Mouse (Mus musculus) liver, embryonic 11.5 days (tissue): Measurements from ENCODE around the gene Fam227b. TPM values are rescaled to one million over a fixed set of nuclear protein-coding genes. Genes with fewer than 3 reads are reported as not detected.

Experiments
- ATAC-seq: fragments of 200-750 bp; cut with Nextera tagmentation; replicated peaks from 2 replicates; pipeline ENCODE4 v1.8.0; 2017; ENCODE audit warnings: moderate number of reproducible peaks, mild to moderate bottlenecking, moderate TSS enrichment, moderate library complexity; ENCODE audit not compliant: low FRiP score
- DNase-seq: peaks from one replicate; pipeline ENCODE4 v3.0.0-alpha.2; 2017; ENCODE audit warnings: low spot score
- H3K27ac ChIP-seq: fragments of 300-500 bp; sonication (generic); 2 replicates; pipeline ENCODE4 v1.5.1; 2014; ENCODE audit warnings: mild to moderate bottlenecking, low read depth, low read length, control low read depth
- H3K27me3 ChIP-seq: fragments of 300-500 bp; sonication (generic); replicated peaks from 2 replicates; pipeline ENCODE4 v1.6.1; 2014; ENCODE audit warnings: low read length, mixed read lengths; ENCODE audit not compliant: control insufficient read depth, insufficient read depth
- H3K36me3 ChIP-seq: fragments of 300-500 bp; sonication (generic); 2 replicates; pipeline ENCODE4 v1.6.1; 2014; ENCODE audit warnings: mild to moderate bottlenecking, low read length, moderate library complexity, mixed read lengths; ENCODE audit not compliant: control insufficient read depth, insufficient read depth
- H3K4me1 ChIP-seq: fragments of 300-500 bp; sonication (generic); replicated peaks from 2 replicates; pipeline ENCODE4 v1.6.1; 2014; ENCODE audit warnings: low read length, mixed read lengths; ENCODE audit not compliant: control insufficient read depth, insufficient read depth
- H3K4me2 ChIP-seq: fragments of 300-500 bp; sonication (generic); 2 replicates; pipeline ENCODE4 v1.6.1; 2014; ENCODE audit warnings: mild to moderate bottlenecking, control low read depth, moderate library complexity
- H3K4me3 ChIP-seq: fragments of 300-500 bp; sonication (generic); 2 replicates; pipeline ENCODE4 v1.5.1; 2014; ENCODE audit warnings: low read depth, low read length, control low read depth
- H3K9ac ChIP-seq: fragments of 300-500 bp; sonication (generic); 2 replicates; pipeline ENCODE4 v1.6.1; 2014; ENCODE audit warnings: low read depth, low read length, control low read depth
- H3K9me3 ChIP-seq: fragments of 300-500 bp; sonication (generic); 2 replicates; pipeline ENCODE4 v1.6.1; 2016; ENCODE audit warnings: low read length, inconsistent platforms, mixed read lengths; ENCODE audit not compliant: control insufficient read depth
- WGBS: fragments of 180-500 bp; shearing (Covaris S2); extraction: QIAGEN DNeasy Blood & Tissue Kit; methylation state at CpG from one replicate; pipeline ENCODE4 v1.1.7; 2014; 5-methylcytosine and 5-hydroxymethylcytosine counted together
- polyA plus RNA-seq: library from polyadenylated mRNA; unstranded; fragments of >200 nt; fragmentation: Nextera tagmentation; extraction: Ambion mirVana; gene quantifications from 2 replicates; pipeline ENCODE4 v1.2.1, GENCODE M21; 2014

Fam227b gene
- polyA plus RNA-seq = not detected in 2 replicates

GRCm38 (mm10) chr2:126151855-126152571, at the start of gene Fam227b, which contains the start of gene Dtwd1:
Fam227b (minus strand) TSS chr2:126152004.
Dtwd1 (plus strand) TSS chr2:126152141.
- H3K27me3 ChIP-seq = no peaks in the 10 kb centered on the region
- peak within 1 kb of the TSS; percentile 83 for H3K4me3 ChIP-seq
- H3K36me3 ChIP-seq = peaks cover 5% of the 10 kb centered on the region; the same call in 1 of the 2 replicates
- ATAC-seq (peak; percentile 99), DNase-seq (peak; percentile 97)
- H3K27ac ChIP-seq = peak within 1 kb of the TSS; percentile 93
- no peaks in the 10 kb centered on the region for H3K9me3 ChIP-seq
- under 1% methylated on average over 57 of the region's 57 CpGs for WGBS
- H3K4me1 ChIP-seq = no peaks in the 10 kb centered on the region; the same call in 1 of the 2 replicates
- H3K9ac ChIP-seq = peak within 1 kb of the TSS; percentile 95
- peak within 1 kb of the TSS; percentile 64 for H3K4me2 ChIP-seq

GRCm38 (mm10) chr2:126198971-126199370, 47.2 kb upstream of the Fam227b start:
- Histone ChIP-seq H3K9me3 (no peaks in the 10 kb centered on the region), H3K36me3 (no peaks in the 10 kb centered on the region), H3K27ac (no peak overlapping the region), H3K4me1 (no peaks in the 10 kb centered on the region), H3K27me3 (no peaks in the 10 kb centered on the region), H3K9ac (no peak overlapping the region), H3K4me2 (no peak overlapping the region), H3K4me3 (no peak overlapping the region)
- no peak for DNase-seq
- no peak for ATAC-seq
- WGBS = 85% methylated on average over 3 of the region's 3 CpGs

DNA sequence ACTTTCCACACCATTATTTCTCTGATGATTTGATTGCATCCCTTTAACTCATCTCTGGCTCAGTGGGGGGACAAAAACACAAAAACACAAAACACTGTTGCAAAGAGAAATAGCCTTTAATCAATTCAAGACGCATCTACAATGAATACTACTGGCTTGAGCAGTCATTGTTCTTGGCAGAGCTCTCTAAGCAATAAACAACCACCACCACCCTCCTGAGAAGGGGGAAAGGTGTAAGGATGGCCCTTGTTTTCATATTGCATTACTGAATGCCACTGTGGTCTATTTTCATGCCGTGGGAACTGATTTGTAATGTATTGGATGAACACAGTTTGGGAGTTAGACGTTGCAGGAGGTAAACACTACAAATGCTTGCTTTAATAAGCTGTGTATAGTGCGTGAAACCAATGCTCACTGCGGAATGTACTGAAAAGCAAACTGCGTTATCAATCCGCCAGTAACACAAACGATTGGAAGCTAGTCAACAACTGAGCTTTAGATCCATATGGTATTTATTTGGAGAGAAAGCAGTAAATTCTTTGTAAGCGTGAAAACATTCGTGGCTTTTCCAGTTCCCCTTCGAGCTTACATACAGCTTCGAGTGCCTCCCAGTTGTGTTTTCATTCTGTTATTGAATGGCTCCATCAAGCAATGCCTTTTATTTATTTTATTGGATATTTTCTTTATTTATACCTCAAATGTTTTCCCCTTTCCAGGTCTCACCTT, 44.0 kb upstream of the Fam227b start:
- no peaks in the 10 kb centered on the region for H3K36me3 ChIP-seq
- no peak overlapping the region for H3K27ac ChIP-seq
- no peak overlapping the region for H3K4me3 ChIP-seq
- H3K9me3 ChIP-seq = no peaks in the 10 kb centered on the region
- no peak overlapping the region for H3K9ac ChIP-seq
- no peak for ATAC-seq
- no peak overlapping the region for H3K4me2 ChIP-seq
- WGBS = 78% methylated on average over 12 of the region's 12 CpGs
- H3K4me1 ChIP-seq = no peaks in the 10 kb centered on the region
- no peak for DNase-seq
- no peaks in the 10 kb centered on the region for H3K27me3 ChIP-seq

- 85% methylated on average over 2 of the region's 2 CpGs for WGBS
- ATAC-seq = no peak; the same call in 1 of the 2 replicates
- H3K27me3 ChIP-seq = no peaks in the 10 kb centered on the region
These were observed 40.3 kb upstream of the Fam227b start for GRCm38 (mm10) chr2:126192129-126192528.

GRCm38 (mm10) chr2:126191306-126191705, 39.5 kb upstream of the Fam227b start:
- no peaks in the 10 kb centered on the region for H3K4me1 ChIP-seq
- no peaks in the 10 kb centered on the region for H3K36me3 ChIP-seq
- ATAC-seq (no peak), DNase-seq (no peak)
- 76% methylated on average over 4 of the region's 4 CpGs for WGBS
- no peak overlapping the region for H3K4me2 ChIP-seq
- H3K27ac ChIP-seq = no peak overlapping the region
- H3K9ac ChIP-seq = no peak overlapping the region
- no peaks in the 10 kb centered on the region for H3K9me3 ChIP-seq
- no peak overlapping the region for H3K4me3 ChIP-seq
- H3K27me3 ChIP-seq = no peaks in the 10 kb centered on the region

More at GRCm38 (mm10) chr2:126192129-126192528, 40.3 kb upstream of the Fam227b start:
- H3K36me3 ChIP-seq = no peaks in the 10 kb centered on the region
- DNase-seq = no peak
- H3K27ac ChIP-seq = no peak overlapping the region
- no peak overlapping the region for H3K4me2 ChIP-seq
- H3K9me3 ChIP-seq = no peaks in the 10 kb centered on the region
- H3K9ac ChIP-seq = no peak overlapping the region
- H3K4me1 ChIP-seq = no peaks in the 10 kb centered on the region
- H3K4me3 ChIP-seq = no peak overlapping the region

- 97% methylated on average over 1 of the region's 1 CpGs for WGBS
- Histone ChIP-seq H3K9me3 (no peaks in the 10 kb centered on the region), H3K27me3 (no peaks in the 10 kb centered on the region), H3K27ac (no peak overlapping the region), H3K36me3 (no peaks in the 10 kb centered on the region), H3K4me1 (peaks cover 5% of the 10 kb centered on the region; the same call in 1 of the 2 replicates), H3K9ac (no peak overlapping the region), H3K4me3 (no peak overlapping the region), H3K4me2 (no peak overlapping the region)
- peak; percentile 64 for ATAC-seq
- no peak for DNase-seq
These were observed 19.6 kb upstream of the Fam227b start for GRCm38 (mm10) chr2:126171427-126171826.

- H3K27ac ChIP-seq = peak overlapping the region; percentile 91
- H3K9ac ChIP-seq = no peak overlapping the region
- 86% methylated on average over 8 of the region's 8 CpGs for WGBS
- no peak overlapping the region for H3K4me3 ChIP-seq
- peaks cover 5% of the 10 kb centered on the region; the same call in 1 of the 2 replicates for H3K36me3 ChIP-seq
- H3K4me2 ChIP-seq = peak overlapping the region; percentile 49
- DNase-seq (no peak), ATAC-seq (no peak)
- H3K4me1 ChIP-seq = peaks cover 9% of the 10 kb centered on the region
- no peaks in the 10 kb centered on the region for H3K27me3 ChIP-seq
- H3K9me3 ChIP-seq = no peaks in the 10 kb centered on the region
These were observed 15.2 kb upstream of the Fam227b start for GRCm38 (mm10) chr2:126166848-126167617.

DNA sequence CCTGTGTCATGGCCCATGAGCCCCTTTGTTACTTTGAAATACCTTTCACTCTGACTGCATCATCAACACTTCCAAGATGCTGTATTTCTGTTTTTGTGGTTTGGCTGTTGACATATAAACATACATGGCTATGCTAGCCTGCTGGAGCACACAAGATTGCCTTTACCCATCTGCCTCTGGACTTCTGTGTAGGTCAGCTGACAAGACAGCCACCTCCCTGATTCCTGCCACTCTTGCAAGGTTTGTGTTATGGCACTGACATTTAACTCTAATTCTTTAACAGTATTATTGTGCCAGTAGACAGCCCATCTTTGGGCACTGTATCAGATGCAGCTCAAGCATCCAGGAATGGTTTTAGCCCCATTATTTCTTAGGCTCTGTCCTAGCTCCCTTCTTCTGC, 14.5 kb upstream of the Fam227b start:
- Histone ChIP-seq H3K4me1 (peaks cover 9% of the 10 kb centered on the region), H3K4me3 (no peak overlapping the region), H3K4me2 (peak overlapping the region; percentile 49), H3K9ac (no peak overlapping the region; the same call in 1 of the 2 replicates), H3K27me3 (no peaks in the 10 kb centered on the region), H3K27ac (peak overlapping the region; percentile 91), H3K9me3 (no peaks in the 10 kb centered on the region), H3K36me3 (peaks cover 11% of the 10 kb centered on the region; the same call in 1 of the 2 replicates)
- ATAC-seq = no peak
- DNase-seq = no peak
